Mouse (Mus musculus) skeletal muscle tissue, adult 2 months (tissue): Measurements from ENCODE around the gene Mfap3l.
"Not testable (repeated sequence)": the region's sequence is repeated elsewhere in the genome, so short reads cannot be mapped to it uniquely, and the experiment has no call there.

ENCODE experiments used
- DNase-seq: peaks from one replicate; pipeline ENCODE4 v3.0.0-alpha.2; 2012; ENCODE audit warnings: low read depth, low spot score

Gene Mfap3l

DNA sequence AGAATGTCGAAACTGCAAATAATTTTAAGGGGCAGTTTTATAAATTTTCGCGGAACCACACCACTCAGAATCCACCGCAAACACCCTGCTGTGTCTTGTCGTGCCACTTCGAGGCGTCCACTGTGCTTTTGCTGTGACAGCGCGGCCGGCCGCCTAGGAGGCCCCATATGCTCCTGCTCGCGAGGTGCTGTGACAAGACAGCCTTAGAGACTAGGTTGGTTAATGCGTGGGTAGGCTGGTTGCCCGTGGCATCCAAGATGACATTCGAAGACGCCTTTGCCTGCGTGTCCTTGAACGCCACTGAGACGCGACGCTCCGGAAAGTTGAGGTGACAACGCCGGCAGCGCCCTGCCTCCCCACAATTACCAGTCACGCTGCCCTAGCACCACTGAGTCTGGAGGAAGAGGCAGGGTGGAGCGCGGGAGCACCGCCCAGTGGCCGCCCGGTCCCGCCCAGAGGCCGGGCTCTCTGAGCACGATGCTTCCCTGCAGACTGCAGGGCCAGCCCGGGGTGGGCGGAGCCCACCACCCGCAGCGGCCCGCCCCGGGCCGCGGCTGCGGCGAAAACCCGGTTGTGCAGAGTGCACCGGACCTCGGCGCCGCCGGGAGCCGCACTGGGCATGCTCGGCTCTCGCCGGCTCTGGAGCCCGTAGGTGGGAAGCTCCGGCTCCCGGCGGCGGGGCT is at the start of gene Mfap3l:
Gene Mfap3l (plus strand): TSS at position 578 of the 683 bp plus-strand sequence.
- DNase-seq = peak; percentile 89

DNA sequence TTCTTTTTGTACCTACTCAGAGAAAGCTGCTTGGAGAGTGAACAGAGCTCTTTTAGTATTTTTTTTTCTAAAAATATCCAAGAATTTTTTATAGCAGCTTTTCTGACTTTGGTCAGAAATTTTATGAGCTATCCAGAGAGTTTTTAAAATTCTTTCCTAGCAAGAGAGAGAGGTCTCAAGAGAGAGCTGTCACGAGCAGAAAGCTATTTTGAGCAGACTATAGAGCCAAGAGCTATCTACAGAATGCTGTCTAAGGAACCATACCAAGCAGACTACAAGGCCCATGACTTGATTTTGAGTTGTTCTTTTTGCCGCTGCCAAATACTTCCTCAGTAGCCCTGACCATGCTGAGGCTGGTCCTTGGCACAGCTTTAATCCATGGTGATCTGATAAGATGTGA is 49.3 kb upstream of the Mfap3l start:
- DNase-seq = no peak

DNA sequence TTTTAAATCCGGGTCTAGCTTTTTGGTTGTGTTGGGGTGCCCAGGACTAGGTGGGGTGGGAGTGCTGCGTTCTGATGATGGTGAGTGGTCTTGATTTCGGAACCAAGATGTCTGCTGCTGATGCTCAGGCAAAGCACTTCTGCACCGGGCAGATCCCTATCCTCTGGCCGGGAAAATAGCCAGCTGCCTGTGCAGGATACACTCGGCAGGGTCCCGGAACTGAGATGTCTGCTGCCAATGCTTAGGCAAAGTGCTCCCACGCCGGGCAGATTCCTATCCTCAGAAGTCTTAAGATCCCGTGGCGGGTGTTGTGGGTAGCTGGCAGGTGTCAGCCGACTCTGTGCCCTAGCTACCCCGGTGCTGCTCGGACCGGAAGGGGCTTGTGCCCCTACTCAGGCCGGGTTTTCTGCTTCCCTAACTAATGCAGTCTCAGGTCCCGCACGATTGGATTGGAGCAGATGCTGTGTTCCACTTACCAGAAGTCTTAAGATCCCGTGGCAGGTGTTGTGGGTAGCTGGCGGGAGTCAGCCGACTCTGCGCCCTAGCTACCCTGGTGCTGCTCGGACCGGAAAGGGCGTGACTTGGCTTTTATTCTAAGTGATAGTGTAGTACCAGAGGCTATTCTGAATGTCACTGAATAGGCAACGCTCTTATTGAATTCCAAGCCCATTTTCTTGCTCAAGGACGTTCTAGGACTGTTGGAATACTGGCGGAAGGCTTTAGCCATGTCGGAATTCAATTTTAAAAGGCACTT is 41.1 kb upstream of the Mfap3l start:
- DNase-seq = not testable (repeated sequence)

DNA sequence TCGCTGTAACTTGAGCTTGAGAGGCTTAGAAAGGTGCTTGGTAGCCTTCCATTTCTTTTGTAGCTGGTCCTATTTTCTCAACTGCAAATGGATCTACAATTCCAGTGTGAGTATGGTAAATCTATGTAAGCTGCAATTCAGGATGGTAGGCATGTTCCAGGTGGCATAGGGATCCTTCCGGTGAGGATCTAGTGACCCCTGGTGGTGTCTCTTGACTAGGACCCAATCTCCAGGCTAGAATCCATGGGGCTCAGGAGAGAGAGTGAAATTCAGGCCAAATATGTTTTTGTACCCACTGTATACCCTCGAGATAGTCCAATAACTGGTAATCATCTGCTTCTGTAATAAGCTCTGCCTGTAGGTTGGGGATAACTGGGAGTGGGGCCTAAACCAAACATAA is 37.9 kb upstream of the Mfap3l start:
- no peak for DNase-seq

DNA sequence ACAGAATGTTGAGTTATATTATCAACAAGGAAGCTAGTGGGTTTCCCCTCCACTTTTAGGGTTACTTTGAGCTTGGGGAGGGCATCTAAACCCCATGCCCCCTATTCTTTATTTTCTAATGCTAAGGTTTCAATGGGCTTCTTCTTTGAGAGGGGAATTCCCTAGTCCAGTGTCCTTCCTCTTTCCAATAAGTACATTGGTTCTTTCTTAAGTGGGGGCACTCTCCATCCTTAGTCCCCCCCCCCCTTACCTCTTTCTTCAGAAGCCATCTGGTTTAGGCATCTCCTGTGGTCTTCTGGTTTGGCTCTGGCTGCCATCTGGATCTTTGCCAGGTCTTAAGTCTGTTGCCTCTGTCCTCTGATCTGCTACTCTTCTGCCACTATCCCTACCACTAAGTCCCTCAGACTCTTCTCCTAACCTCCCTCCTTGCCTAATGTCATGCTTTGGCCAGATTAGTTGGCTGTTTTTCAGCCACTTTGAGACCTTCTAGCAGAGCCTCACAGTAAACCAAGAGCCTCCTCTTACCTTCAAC is 21.0 kb upstream of the Mfap3l start:
- DNase-seq = no peak

DNA sequence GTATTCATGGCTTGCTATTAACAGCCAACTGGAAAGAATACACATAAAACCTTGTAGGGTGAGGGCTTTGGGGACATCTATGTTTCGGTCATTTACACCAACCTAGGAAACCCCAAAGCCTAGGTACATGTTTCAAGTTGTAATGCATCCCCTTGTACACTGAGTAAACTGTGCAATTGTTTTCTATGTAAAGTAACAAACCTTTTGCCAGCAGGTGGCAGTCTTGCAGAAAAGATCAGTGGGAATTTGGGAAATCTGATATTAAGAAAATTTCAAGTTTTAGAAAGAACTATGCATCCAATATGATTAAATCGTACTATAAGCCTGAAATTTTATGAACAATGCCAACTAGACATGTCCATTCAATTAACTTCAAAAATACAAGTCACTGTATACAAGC is 15.7 kb upstream of the Mfap3l start:
- DNase-seq = no peak

DNA sequence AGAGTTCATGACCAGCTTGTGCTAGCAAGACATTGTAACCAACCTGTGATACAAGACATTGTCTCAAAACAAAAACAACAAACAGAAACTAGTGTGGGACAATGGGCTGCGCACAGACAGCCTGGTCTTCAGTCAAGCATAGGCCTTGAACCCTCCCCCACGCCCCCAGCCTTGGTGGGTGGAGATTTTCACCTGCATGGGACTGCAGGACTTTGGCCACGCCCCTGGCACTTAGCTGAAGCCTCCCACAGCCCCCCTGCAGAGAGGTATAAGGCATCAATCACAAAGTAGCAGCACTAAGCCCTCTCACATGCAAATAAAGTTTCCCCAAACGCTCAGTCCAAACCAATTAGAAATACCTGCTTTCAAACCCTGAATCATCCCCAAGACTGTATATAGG is 11.1 kb upstream of the Mfap3l start:
- no peak for DNase-seq

DNA sequence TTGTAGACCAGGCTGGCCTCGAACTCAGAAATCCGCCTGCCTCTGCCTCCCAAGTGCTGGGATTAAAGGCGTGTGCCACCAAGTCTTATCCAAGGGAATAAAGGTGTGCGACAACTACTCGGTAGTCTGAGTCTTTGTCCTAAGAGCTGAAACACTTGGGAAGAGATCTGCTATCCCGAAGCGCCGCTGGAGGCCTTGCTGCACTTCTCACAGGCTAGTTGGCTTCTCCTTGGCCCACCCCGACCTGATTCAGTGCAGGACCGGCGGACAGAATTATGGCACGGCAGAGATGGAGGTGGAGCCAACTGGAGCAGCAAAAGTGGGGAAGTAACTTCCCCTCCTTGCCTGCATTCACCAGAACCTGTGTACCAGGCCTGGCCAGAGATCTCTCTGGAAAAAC is 10.6 kb upstream of the Mfap3l start:
- no peak for DNase-seq

DNA sequence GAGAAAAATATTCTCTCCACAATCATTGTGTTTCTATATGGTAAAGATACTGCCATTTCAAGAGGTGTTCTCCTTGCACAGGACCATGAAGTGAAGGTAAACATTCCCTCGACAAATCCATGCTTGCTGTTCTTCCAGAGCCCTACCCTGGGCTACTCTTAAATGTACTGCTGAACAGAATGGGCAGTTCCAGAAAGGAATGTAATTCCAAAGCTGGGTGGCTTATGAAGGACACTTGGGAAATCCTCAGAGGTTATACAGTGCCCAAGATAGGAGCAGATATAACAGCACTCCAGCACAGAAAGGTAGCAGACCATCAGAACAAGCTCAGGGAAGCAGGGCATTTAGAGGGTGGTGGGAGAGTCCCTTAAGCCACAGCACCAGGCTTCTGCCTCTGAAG is 9.2 kb upstream of the Mfap3l start:
- DNase-seq = no peak

DNA sequence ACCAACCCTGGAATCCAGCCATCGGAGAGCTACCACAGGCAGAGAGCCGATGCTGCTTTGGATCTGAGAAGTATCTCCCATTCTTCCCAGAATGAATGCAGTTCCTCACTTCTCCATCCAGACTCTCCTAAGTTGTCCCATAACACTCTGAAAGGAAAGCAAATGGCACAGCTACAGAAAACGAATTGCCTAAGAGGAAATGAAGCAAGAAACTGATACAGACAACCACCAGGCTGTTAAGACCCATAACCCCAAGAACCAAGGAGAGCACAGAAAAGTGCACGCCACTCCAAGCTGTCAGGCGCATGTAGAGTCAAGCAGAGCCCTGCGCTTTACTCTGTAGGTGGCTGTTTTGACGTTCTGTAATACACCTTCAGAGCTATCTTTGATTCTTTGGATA is 7.9 kb upstream of the Mfap3l start:
- DNase-seq = no peak

DNA sequence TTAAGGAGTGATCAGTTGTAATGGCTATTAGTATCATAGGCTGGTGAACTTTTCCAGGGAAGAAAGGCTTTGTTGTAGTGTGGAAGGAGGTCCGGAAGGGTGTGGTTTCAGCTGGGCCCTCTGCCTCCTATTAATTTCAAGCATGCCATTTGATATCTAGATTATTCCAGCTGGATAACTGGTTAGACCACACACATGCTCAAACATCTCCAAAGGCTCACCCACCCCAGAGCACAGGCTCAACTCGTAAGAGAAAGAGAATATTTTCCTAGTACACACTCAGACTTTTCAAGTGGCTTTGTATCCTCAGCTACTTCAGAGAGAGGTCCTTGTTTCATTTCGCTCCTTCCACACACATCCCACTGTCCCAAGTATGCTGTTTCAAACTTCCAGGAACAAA is 4.7 kb upstream of the Mfap3l start:
- no peak for DNase-seq

DNA sequence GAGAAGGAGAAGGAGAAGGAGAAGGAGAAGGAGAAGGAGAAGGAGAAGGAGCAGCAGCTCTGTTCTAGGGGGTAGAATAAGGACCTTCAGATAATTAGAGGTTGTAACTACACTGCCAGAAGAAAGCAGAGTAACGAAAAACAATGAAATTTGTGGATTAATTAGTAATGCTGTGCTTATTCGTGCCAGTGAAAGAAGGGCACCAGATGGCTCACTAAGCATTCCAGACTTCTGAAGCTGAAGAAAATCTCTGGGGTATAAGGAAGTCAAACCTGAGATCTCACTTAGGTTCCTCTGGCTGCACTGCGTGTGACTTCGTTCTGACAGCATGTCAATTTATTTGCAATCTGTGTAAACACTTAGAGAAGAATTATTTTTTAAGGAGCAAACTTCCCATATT is 3.6 kb upstream of the Mfap3l start:
- DNase-seq = no peak

DNA sequence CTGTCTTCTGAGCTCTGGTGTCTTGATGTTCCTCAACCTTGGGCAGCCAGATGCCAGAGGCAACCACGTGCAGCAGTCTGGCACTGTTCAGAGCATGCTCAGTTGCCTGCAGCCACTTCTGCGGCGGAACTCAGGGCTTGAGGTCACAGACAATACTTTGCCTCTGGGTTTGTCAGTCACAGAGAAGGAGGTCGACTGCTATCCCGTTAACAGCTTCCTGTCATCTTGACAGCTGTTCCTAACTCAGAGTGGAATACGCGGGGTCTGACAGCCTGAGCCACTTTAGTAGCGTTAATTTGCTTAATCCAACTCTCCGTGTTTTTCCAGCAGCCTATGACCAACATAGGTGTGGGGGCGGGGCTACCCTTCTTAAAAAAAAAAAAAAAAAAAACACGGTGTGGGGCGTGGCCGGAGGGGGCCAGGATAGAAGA is 1.1 kb upstream of the Mfap3l start:
- DNase-seq = peak; percentile 80

DNA sequence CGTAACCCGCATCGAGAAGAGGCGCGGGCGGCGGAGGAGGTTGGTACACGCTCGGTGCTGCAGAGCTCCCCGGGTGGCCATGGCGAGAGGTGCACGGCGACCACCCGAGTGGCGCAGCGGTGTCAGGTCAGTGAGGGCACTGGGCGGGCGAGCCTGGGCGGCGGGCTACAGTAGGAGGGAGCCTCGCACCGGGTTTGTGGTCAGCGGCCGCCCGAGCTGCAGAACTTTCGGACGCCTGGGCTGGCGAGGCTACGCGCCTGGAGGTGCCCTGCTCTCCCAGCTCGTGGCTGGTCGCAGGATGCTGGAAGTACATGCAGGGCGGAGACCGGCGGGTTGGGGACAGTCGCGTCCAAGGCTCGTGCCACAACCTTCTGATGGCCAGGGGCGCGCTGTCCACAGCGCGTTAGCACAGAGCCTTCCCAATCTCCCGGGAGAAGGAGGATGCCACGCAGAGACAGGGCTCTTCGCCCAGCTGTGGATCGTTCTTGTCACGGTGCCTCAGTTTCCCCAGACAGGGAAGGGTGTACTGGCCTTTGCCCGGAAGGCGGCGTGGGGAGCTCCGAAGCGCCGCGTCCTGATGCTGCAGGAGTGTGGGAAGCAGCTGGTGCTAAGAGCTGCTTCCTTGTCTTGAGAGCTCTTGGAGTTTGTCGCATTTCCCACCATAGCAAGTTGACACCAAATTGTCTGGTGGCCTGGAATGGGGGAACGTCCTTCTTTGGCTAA is 467 bp downstream of the Mfap3l start:
- DNase-seq = no peak

DNA sequence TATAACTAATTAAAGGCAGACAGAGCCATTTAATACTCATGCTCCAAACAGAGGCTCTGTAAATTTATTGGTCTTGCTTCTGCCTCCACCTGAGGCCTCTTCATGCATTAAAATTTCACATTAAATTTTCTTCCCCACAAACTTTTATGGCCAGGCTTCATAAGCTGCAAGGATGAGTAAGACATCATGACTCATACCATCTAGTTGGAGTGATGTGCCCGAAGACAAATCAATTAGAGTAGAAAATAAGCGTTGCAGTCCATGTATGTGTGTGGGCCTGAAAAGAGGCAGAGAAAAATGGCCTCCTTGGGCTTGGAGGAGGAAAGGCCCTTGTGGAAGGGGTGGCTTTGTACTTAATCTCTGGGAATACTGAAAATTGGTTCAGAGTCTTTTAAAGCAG is 2.3 kb downstream of the Mfap3l start:
- DNase-seq = no peak

DNA sequence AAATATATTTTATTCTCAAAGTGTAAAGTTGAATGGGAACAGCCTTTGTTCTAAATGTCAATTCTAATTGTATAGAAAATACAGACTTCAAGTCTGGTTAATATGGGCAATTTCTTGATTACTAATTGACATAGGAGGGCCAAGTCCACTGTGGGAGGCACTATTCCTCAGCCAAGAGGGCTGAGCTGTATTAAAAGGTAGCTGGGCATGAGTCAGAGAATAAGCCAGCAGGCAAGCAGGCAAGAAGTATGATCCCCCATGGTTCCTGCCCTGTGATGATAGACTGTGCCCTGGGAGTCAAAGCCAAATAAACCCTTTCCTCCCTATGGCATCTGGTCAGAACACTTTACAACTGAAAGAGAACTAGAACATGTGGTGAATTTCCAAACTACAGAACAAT is 3.2 kb downstream of the Mfap3l start:
- no peak for DNase-seq

DNA sequence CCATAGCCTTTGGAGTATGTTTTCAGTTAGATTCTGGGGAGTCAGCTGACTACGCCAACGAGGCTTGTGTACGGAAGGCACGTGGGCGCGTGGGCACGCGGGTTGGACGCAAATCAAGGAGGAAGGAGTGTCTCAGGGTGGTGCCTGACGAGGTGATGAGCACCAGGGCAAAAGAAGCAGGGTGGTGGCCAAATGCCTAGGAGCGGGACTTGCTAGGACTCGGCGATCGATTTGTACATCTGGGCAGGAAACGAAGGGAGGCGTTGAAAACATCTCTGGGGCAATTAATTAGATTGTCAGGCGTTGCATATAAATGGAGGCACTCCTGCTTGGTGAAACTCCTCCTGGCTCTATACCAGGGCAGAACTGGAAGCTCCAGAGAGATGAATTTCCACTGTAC is 7.4 kb downstream of the Mfap3l start:
- no peak for DNase-seq

DNA sequence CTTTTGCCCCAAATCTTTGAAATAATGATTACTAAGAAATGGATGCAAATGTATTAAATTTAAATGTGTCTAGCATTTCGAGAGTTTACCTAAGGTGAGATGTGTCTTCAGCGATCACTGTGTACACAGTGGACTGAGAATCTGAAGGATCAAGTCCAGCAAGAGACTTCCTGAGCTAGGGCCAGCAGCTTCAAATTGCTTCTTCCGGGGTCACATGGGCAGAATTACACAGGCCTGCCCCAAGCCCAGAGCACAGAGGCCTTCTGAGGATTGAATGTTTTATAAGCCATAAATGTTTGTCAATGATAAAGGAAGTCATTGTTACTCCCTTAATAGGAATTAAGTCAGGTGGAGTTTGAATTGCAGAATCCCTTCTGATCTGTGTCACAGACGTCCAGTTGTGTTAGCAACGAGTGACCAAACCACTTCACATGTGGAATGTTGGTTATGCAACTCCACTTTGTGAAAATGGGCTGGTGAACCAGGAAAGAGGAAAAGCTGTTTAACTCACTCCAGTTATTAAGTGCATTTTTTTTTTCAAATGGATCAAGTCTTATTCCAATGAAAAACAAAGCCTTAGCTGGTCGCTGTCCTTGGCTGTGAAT is 10.9 kb downstream of the Mfap3l start:
- no peak for DNase-seq

DNA sequence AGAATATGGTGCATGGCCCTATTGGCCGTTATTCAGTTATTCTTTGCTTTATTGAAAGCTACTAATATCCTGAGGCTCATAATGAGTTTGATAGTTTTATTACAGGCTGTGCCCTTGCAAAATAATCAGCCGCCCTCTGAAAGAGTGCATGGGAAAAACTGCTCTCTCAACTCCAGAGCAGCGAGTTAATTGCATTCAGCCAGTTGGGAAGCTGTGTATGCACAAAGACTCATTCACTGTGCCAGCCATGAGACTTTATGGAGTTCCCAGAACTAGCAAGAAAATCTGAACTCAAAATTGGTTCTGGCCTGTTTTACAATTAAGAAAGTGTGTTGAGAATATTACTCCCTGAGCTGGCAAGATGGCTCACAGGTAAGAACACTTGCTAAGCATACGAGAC is 12.5 kb downstream of the Mfap3l start:
- no peak for DNase-seq

DNA sequence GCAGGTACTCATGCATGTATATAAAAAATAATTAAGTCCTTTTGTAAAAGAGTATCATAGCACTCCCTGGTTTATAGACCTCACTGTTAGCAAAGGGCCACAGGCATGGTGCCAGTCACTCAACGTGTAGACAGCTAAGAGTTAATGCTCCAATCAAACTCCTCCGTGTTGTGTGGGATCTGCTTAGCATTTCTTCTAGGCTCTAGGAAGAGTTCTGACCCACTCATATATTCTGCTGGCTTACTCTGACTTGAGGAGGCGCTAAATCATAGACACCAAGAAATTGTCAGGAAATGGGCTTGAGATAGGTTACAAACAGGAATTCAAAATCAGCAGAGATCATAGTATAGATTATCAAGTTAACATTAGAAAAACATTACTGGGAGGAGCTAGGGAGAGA is 13.3 kb downstream of the Mfap3l start:
- DNase-seq = no peak

DNA sequence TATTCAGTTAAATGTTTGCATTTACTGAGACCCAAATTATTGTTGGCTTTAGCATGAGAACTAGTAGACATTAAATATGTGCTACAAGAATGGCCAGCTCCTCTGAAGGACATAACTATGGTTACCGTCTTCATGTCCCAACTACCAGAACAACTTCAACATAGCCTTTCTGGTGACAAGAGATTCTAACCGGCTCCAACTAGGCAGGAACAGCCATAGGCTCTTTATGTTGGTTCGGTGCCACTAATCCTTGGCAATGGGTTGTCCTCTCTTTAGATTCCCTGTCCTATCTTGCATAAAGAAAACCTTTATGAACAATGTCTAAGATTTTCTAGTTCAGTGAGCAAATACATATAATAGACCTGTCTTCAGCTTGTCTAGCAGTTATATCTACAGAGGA is 14.7 kb downstream of the Mfap3l start:
- DNase-seq = no peak

DNA sequence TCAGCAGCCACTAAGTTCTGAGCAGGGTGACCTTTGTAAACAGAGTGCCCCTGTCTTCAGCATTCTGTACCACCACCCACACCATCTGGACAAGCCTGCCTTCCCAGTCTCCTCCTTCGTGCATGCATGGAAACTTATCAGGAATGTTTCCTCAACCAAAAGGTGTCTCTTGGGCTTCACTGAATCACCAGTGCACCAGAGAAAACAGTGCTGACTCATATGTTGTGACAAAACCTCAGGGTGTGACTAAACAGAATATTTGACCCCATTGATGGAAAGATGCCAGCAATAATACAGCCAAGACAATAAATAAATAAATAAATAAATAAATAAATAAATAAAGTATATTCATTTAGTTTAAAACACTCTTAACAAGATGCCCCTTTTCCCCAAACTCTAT is 16.5 kb downstream of the Mfap3l start:
- DNase-seq = no peak
